Mouse (Mus musculus) A20 (cell line): ENCODE measurements around the gene Kcnv2.
A peak's percentile ranks its signal among the peaks of the same experiment; 100 is the strongest.

Experiments used
- DNase-seq: peaks from one replicate; pipeline ENCODE4 v3.0.0-alpha.2; 2011; ENCODE audit warnings: low read depth, low spot score

Gene Kcnv2

GRCm38 (mm10) chr19:27322281-27322680, at the start of gene Kcnv2:
Gene Kcnv2, plus strand, starts transcription at chr19:27322588.
- DNase-seq: no peak

GRCm38 (mm10) chr19:27273385-27273784, 49.0 kb upstream of the Kcnv2 start:
- DNase-seq: no peak

- no peak for DNase-seq
Observed at GRCm38 (mm10) chr19:27274382-27274781, 48.0 kb upstream of the Kcnv2 start.

GRCm38 (mm10) chr19:27279174-27279573, 43.2 kb upstream of the Kcnv2 start:
- no peak for DNase-seq

- no peak for DNase-seq
Observed at GRCm38 (mm10) chr19:27310039-27310438, 12.3 kb upstream of the Kcnv2 start.

GRCm38 (mm10) chr19:27311311-27311710, 11.1 kb upstream of the Kcnv2 start:
- DNase-seq: no peak

GRCm38 (mm10) chr19:27312266-27313079, 9.9 kb upstream of the Kcnv2 start:
- DNase-seq: no peak

- no peak for DNase-seq
Observed at GRCm38 (mm10) chr19:27313080-27313413, 9.3 kb upstream of the Kcnv2 start.

GRCm38 (mm10) chr19:27316313-27317258, 5.8 kb upstream of the Kcnv2 start:
- no peak for DNase-seq

- DNase-seq: no peak
Observed at GRCm38 (mm10) chr19:27317337-27317736, 5.1 kb upstream of the Kcnv2 start.

- no peak for DNase-seq
Observed at GRCm38 (mm10) chr19:27322911-27323627, 681 bp downstream of the Kcnv2 start.

GRCm38 (mm10) chr19:27325558-27325957, 3.2 kb downstream of the Kcnv2 start:
- DNase-seq: no peak

GRCm38 (mm10) chr19:27327569-27327968, 5.2 kb downstream of the Kcnv2 start:
- no peak for DNase-seq

- DNase-seq: no peak
Observed at GRCm38 (mm10) chr19:27328166-27328565, 5.8 kb downstream of the Kcnv2 start.

GRCm38 (mm10) chr19:27328644-27329043, 6.3 kb downstream of the Kcnv2 start:
- no peak for DNase-seq

GRCm38 (mm10) chr19:27332207-27332794, 9.9 kb downstream of the Kcnv2 start:
- peak; percentile 7 for DNase-seq

GRCm38 (mm10) chr19:27336126-27336917, 13.9 kb downstream of the Kcnv2 start:
- no peak for DNase-seq

GRCm38 (mm10) chr19:27346501-27346900, 24.1 kb downstream of the Kcnv2 start:
- no peak for DNase-seq

- no peak for DNase-seq
Observed at GRCm38 (mm10) chr19:27351700-27352099, 29.3 kb downstream of the Kcnv2 start.

GRCm38 (mm10) chr19:27360381-27360780, 38.0 kb downstream of the Kcnv2 start:
- DNase-seq: no peak

GRCm38 (mm10) chr19:27363891-27364290, 41.5 kb downstream of the Kcnv2 start:
- peak; percentile 45 for DNase-seq
